In genomic region chr10:12285679-12286078, GRCm38 (mm10) we compare ENCODE assay signal across 16 mouse cellular contexts.
DNase-seq lines count a peak whose midpoint lies in the region; ATAC-seq lines count a peak whose summit lies in the region.
"Had no signal": no experiment of that assay in that cellular context is flagged by ENCODE, and none has a peak within 500 bp of the region (broad histone marks: within the 10 kb centered on the region; RNA-seq: fewer than 3 reads in every experiment).

No protein-coding gene starts in this region.

- DNase-seq in frontal cortex, postnatal 36 days (ENCODE audit: low spot score in 2 of 2) = no peak
- DNase-seq: adrenal gland, adult 2 months; adrenal gland, adult 8-10 months; adrenal gland, postnatal 10 days; adrenal gland, postnatal 14 days; adrenal gland, postnatal 25 days; adrenal gland, postnatal 36 days; B cell, adult 2 months; cerebellum, adult 11 months; cerebellum, adult 11-12 months; cerebellum, adult 18-20 months; cerebellum, adult 2 months had no signal

- ATAC-seq in frontal cortex, adult (ENCODE audit: low TSS enrichment) = peak; percentile 93
- ATAC-seq: activated CD4-positive, CD25-positive, alpha-beta regulatory T cell, adult 4 months; CD4-positive, CD25-positive, alpha-beta regulatory T cell, adult 4 months; Patski had no signal
